Mouse (Mus musculus): Measurements from ENCODE around the gene Kctd14.

DNA sequence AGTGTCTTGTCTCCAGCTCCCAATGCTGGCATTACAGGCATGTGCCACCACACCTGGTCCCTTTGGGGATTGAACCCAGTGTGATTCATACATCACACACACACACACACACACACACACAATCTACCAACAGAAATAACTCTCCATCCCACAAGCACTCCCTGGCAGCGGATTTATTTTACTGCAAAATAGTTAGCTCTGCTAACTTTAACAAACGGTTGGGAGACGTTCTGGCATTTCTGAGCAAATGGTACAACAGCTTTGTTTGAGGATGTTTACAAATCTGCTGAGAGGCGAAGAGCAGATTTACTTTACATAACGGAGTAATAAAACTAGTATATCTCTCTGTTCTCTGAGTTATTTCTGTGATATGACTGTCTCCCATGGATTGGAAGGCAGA is 21.9 kb downstream of the Kctd14 start:
- TF ChIP-seq EP300 (IDR thresholded peaks at IDR 0.05) (no peak), CTCF (IDR thresholded peaks at IDR 0.05) (no peak)

Data from lung, postnatal 0 days (tissue).